18 mouse cellular contexts compared by ENCODE assay signal in genomic region chr1:192074824-192075223, GRCm38 (mm10). TPM values are rescaled to one million over a fixed set of nuclear protein-coding genes. Genes with fewer than 3 reads are reported as not detected.
A peak's percentile ranks its signal among the peaks of the same experiment; 100 is the strongest.
DNase-seq lines count a peak whose midpoint lies in the region; ATAC-seq and TF ChIP-seq lines count a peak whose summit lies in the region.
"Had no signal": no experiment of that assay in that cellular context is flagged by ENCODE, and none has a peak within 500 bp of the region (broad histone marks: within the 10 kb centered on the region; RNA-seq: fewer than 3 reads in every experiment).

No protein-coding gene starts in this region.

- H3K9me3 ChIP-seq in heart, embryonic 12.5 days (replicated peaks): no peaks in the 10 kb centered on the region
- no peaks in the 10 kb centered on the region for H3K9me3 ChIP-seq in heart, embryonic 10.5 days
- H3K9me3 ChIP-seq in kidney, postnatal 0 days (replicated peaks; ENCODE audit: low read length): no peaks in the 10 kb centered on the region
- no peaks in the 10 kb centered on the region for H3K9me3 ChIP-seq in forebrain, embryonic 13.5 days (replicated peaks)
- no peaks in the 10 kb centered on the region for H3K9me3 ChIP-seq in limb, embryonic 10.5 days (replicated peaks)
- H3K9me3 ChIP-seq: G1E; limb, embryonic 15.5 days had no signal

- H3K27ac ChIP-seq in heart, embryonic 12.5 days (ENCODE audit: poor library complexity, severe bottlenecking): no peak overlapping the region
- no peak overlapping the region for H3K27ac ChIP-seq in heart, embryonic 10.5 days
- H3K27ac ChIP-seq in kidney, postnatal 0 days: 0 out of 2 replicates have a peak overlapping the region, but pooled peaks have one; percentile 44
- peak overlapping the region; percentile 40; the same call in 1 of the 2 replicates for H3K27ac ChIP-seq in forebrain, embryonic 13.5 days
- peak overlapping the region; percentile 30; the same call in 1 of the 2 replicates for H3K27ac ChIP-seq in limb, embryonic 10.5 days
- H3K27ac ChIP-seq: limb, embryonic 15.5 days; macrophage had no signal

- WGBS in heart, embryonic 12.5 days: 73% methylated on average over 1 of the region's 1 CpGs
- 61% methylated on average over 1 of the region's 1 CpGs for WGBS in heart, embryonic 10.5 days
- WGBS in kidney, postnatal 0 days: 55% methylated on average over 1 of the region's 1 CpGs
- WGBS in forebrain, embryonic 13.5 days: 65% methylated on average over 1 of the region's 1 CpGs
- 91% methylated on average over 1 of the region's 1 CpGs for WGBS in limb, embryonic 10.5 days

- H3K9ac ChIP-seq in heart, embryonic 12.5 days: no peak overlapping the region
- no peak overlapping the region for H3K9ac ChIP-seq in kidney, postnatal 0 days (ENCODE audit: low read depth, low read length)
- no peak overlapping the region for H3K9ac ChIP-seq in forebrain, embryonic 13.5 days
- H3K9ac ChIP-seq: limb, embryonic 15.5 days had no signal

- H3K4me1 ChIP-seq in heart, embryonic 12.5 days (replicated peaks): peaks cover 46% of the 10 kb centered on the region
- peaks cover 36% of the 10 kb centered on the region for H3K4me1 ChIP-seq in heart, embryonic 10.5 days
- H3K4me1 ChIP-seq in kidney, postnatal 0 days (replicated peaks; ENCODE audit: insufficient read depth, low read length): peaks cover 40% of the 10 kb centered on the region
- peaks cover 16% of the 10 kb centered on the region for H3K4me1 ChIP-seq in forebrain, embryonic 13.5 days
- peaks cover 35% of the 10 kb centered on the region for H3K4me1 ChIP-seq in limb, embryonic 10.5 days

- no peak for DNase-seq in heart, embryonic 10.5 days (ENCODE audit: low spot score)
- DNase-seq in kidney, postnatal 0 days (ENCODE audit: low spot score): no peak
- DNase-seq in kidney, postnatal 4 days: no peak
- DNase-seq in limb, embryonic 10.5 days (ENCODE audit: low spot score): no peak
- DNase-seq in frontal cortex, postnatal 25 days (ENCODE audit: low spot score in 2 of 2): no peak
- DNase-seq: cerebellum, adult 11-12 months; cerebellum, postnatal 36 days; gastrocnemius, postnatal 10 days; kidney, adult 11 months; right cerebral cortex, postnatal 14 days; thymus, postnatal 36 days had no signal

- no peak overlapping the region for H3K4me3 ChIP-seq in heart, embryonic 12.5 days
- no peak overlapping the region for H3K4me3 ChIP-seq in heart, embryonic 10.5 days
- H3K4me3 ChIP-seq in kidney, postnatal 0 days (replicated peaks; ENCODE audit: low read depth, low read length): no peak overlapping the region
- H3K4me3 ChIP-seq in forebrain, embryonic 13.5 days: no peak overlapping the region
- H3K4me3 ChIP-seq in limb, embryonic 10.5 days: no peak overlapping the region
- H3K4me3 ChIP-seq: limb, embryonic 15.5 days had no signal

- no peak for TF ChIP-seq CTCF in kidney, postnatal 0 days (IDR thresholded peaks at IDR 0.05; ENCODE audit: low read depth)

- ATAC-seq in heart, embryonic 12.5 days (ENCODE audit: insufficient number of reproducible peaks, low FRiP score): 0 out of 2 replicates have a peak, but pooled peaks have one; percentile 5
- ATAC-seq in kidney, postnatal 0 days (replicated peaks; ENCODE audit: low FRiP score, low read depth): no peak
- ATAC-seq in forebrain, embryonic 13.5 days: peak; percentile 68; the same call in 1 of the 2 replicates
- ATAC-seq in megakaryocyte progenitor cell, adult 5-6 weeks (replicated peaks; ENCODE audit: poor library complexity): no peak
- ATAC-seq: midbrain, embryonic 16.5 days had no signal

- peaks cover 5% of the 10 kb centered on the region; the same call in 1 of the 2 replicates for H3K36me3 ChIP-seq in heart, embryonic 12.5 days
- H3K36me3 ChIP-seq in heart, embryonic 10.5 days: no peaks in the 10 kb centered on the region
- no peaks in the 10 kb centered on the region for H3K36me3 ChIP-seq in kidney, postnatal 0 days (ENCODE audit: insufficient read depth, low read length)
- H3K36me3 ChIP-seq in forebrain, embryonic 13.5 days (ENCODE audit: poor library complexity, severe bottlenecking): no peaks in the 10 kb centered on the region
- H3K36me3 ChIP-seq in limb, embryonic 10.5 days: no peaks in the 10 kb centered on the region
- H3K36me3 ChIP-seq: limb, embryonic 15.5 days had no signal

- H3K27me3 ChIP-seq in heart, embryonic 12.5 days (replicated peaks): 0 out of 2 replicates have a peak, but pooled peaks cover 6% of the 10 kb centered on the region
- H3K27me3 ChIP-seq in heart, embryonic 10.5 days (ENCODE audit: insufficient read depth, poor library complexity, severe bottlenecking): no peaks in the 10 kb centered on the region
- H3K27me3 ChIP-seq in kidney, postnatal 0 days (ENCODE audit: insufficient read depth, low read length): no peaks in the 10 kb centered on the region
- no peaks in the 10 kb centered on the region for H3K27me3 ChIP-seq in forebrain, embryonic 13.5 days
- H3K27me3 ChIP-seq in limb, embryonic 10.5 days (ENCODE audit: low read depth, poor library complexity, severe bottlenecking): no peaks in the 10 kb centered on the region
- H3K27me3 ChIP-seq: limb, embryonic 15.5 days had no signal

- H3K4me2 ChIP-seq in heart, embryonic 12.5 days: no peak overlapping the region
- H3K4me2 ChIP-seq in kidney, postnatal 0 days (ENCODE audit: low read length): no peak overlapping the region
- H3K4me2 ChIP-seq in forebrain, embryonic 13.5 days: no peak overlapping the region
- H3K4me2 ChIP-seq: limb, embryonic 15.5 days had no signal

RNA-seq across cellular contexts. Expression of gene Traf5, which starts 17.5 kb away (rescaled TPM):
- 10.6 and 10.8 TPM in 2 replicates for polyA plus RNA-seq in heart, embryonic 12.5 days (2016; fragmentation: Nextera tagmentation; extraction: Ambion mirVana)
- polyA plus RNA-seq in heart, embryonic 10.5 days (2016; fragmentation: Nextera tagmentation; extraction: Ambion mirVana): 6.3 and 8.5 TPM in 2 replicates
- polyA plus RNA-seq in kidney, postnatal 0 days (2015; fragmentation: Nextera tagmentation; extraction: Ambion mirVana): 17.9 and 19.6 TPM in 2 replicates
- polyA plus RNA-seq in forebrain, embryonic 13.5 days (2015; fragmentation: Nextera tagmentation; extraction: Ambion mirVana): 2.7 and 4.1 TPM in 2 replicates
- 4.3 and 6.6 TPM in 2 replicates for polyA plus RNA-seq in limb, embryonic 10.5 days (2016; fragmentation: Nextera tagmentation; extraction: Ambion mirVana)
- total RNA-seq in megakaryocyte progenitor cell, adult 5-6 weeks (2015): 4.1 and 4.5 TPM in 2 replicates
- 2.7 and 2.8 TPM in 2 replicates for total RNA-seq in megakaryocyte progenitor cell, adult 5-6 weeks (2017)

Comparison
In these comparisons a context has a peak if more than half of its experiments do, and no peak if none do; other contexts are left out.
1. ATAC-seq: peak in heart, embryonic 12.5 days (single experiment) and forebrain, embryonic 13.5 days (single experiment); none in kidney, postnatal 0 days (single experiment) and megakaryocyte progenitor cell, adult 5-6 weeks (single experiment).
2. H3K27ac ChIP-seq: peak in kidney, postnatal 0 days (single experiment), forebrain, embryonic 13.5 days (single experiment) and limb, embryonic 10.5 days (single experiment); none in heart, embryonic 12.5 days (single experiment) and heart, embryonic 10.5 days (single experiment).